Mouse (Mus musculus) forebrain, embryonic 14.5 days (tissue): ENCODE results near the gene Lamc1. TPM values are rescaled to one million over a fixed set of nuclear protein-coding genes. Genes with fewer than 3 reads are reported as not detected.

ENCODE experiments used
- ATAC-seq: fragments of 200-750 bp; cut with Nextera tagmentation; 2 replicates; pipeline ENCODE4 v1.8.0; 2017; ENCODE audit warnings: mild to moderate bottlenecking, moderate library complexity
- DNase-seq: peaks from one replicate; pipeline ENCODE4 v3.0.0-alpha.2; 2015; ENCODE audit warnings: low spot score
- H3K27ac ChIP-seq: fragments of 300-500 bp; sonication (generic); 2 replicates; pipeline ENCODE4 v1.5.1; 2014; ENCODE audit warnings: low read depth, mild to moderate bottlenecking, control low read depth, low read length, moderate library complexity
- H3K27me3 ChIP-seq: fragments of 300-500 bp; sonication (generic); replicated peaks from 2 replicates; pipeline ENCODE4 v1.6.1; 2014; ENCODE audit warnings: low read length, control low read depth, mixed read lengths; ENCODE audit not compliant: control insufficient read depth, insufficient read depth
- H3K36me3 ChIP-seq: fragments of 300-500 bp; sonication (generic); 2 replicates; pipeline ENCODE4 v1.6.1; 2014; ENCODE audit warnings: low read length, control low read depth; ENCODE audit not compliant: control insufficient read depth, insufficient read depth
- H3K4me1 ChIP-seq: fragments of 300-500 bp; sonication (generic); 2 replicates; pipeline ENCODE4 v1.6.1; 2014; ENCODE audit warnings: antibody characterized with exemption, low read length, control low read depth; ENCODE audit not compliant: control insufficient read depth, insufficient read depth
- H3K4me2 ChIP-seq: fragments of 300-500 bp; sonication (generic); 2 replicates; pipeline ENCODE4 v1.6.1; 2014; ENCODE audit warnings: mild to moderate bottlenecking, control low read depth, low read length
- H3K4me3 ChIP-seq: fragments of 300-500 bp; sonication (generic); 2 replicates; pipeline ENCODE4 v1.5.1; 2014; ENCODE audit warnings: low read depth, low read length, control low read depth
- H3K9ac ChIP-seq: fragments of 300-500 bp; sonication (generic); 2 replicates; pipeline ENCODE4 v1.6.1; 2014; ENCODE audit warnings: mild to moderate bottlenecking, low read length, control low read depth, moderate library complexity
- H3K9me3 ChIP-seq: fragments of 300-500 bp; sonication (generic); replicated peaks from 2 replicates; pipeline ENCODE4 v1.6.1; 2016; ENCODE audit warnings: low read length, control low read depth, mixed read lengths; ENCODE audit not compliant: control insufficient read depth
- WGBS: fragments of 180-500 bp; shearing (Covaris S2); extraction: QIAGEN DNeasy Blood & Tissue Kit; methylation state at CpG from one replicate; pipeline ENCODE4 v1.1.7; 2014; 5-methylcytosine and 5-hydroxymethylcytosine counted together
- polyA plus RNA-seq: library from polyadenylated mRNA; unstranded; fragments of >200 nt; fragmentation: Nextera tagmentation; extraction: Ambion mirVana; gene quantifications from 2 replicates; pipeline ENCODE4 v1.2.1, GENCODE M21; 2014

The Lamc1 gene
- polyA plus RNA-seq, 1 experiment from 2014 or later: 17.2 TPM

DNA sequence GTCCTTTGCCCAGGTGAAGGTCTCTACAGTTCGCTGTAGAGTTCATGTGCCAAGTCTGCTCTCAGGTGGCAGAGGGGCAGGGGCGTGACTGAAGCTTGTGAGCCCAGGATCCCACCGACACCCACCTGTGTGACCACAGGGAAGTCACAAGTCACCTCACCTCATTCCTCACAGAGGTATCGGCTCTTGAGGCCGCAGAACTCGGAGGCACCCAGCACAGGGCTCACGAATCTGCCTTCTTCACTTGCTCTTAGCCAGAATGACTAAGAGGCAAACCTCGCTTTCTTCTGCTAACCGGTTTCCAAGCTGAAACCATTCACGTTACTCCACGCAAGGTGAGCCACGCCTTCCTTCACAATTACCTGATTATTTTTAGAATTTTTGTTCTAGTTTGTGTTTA is 11.2 kb downstream of the Lamc1 start:
- Histone ChIP-seq H3K27me3 (no peaks in the 10 kb centered on the region), H3K36me3 (0 out of 2 replicates have a peak, but pooled peaks cover 5% of the 10 kb centered on the region), H3K4me2 (no peak overlapping the region), H3K9me3 (no peaks in the 10 kb centered on the region), H3K4me3 (no peak overlapping the region), H3K4me1 (0 out of 2 replicates have a peak, but pooled peaks cover 2% of the 10 kb centered on the region), H3K9ac (no peak overlapping the region), H3K27ac (no peak overlapping the region)
- DNase-seq (no peak), ATAC-seq (no peak)
- 88% methylated on average over 12 of the region's 12 CpGs for WGBS

GRCm38 (mm10) chr1:153320554-153321147 is 11.9 kb downstream of the Lamc1 start:
- Histone ChIP-seq H3K27ac (no peak overlapping the region), H3K4me3 (no peak overlapping the region), H3K27me3 (no peaks in the 10 kb centered on the region), H3K4me2 (no peak overlapping the region), H3K4me1 (0 out of 2 replicates have a peak, but pooled peaks cover 2% of the 10 kb centered on the region), H3K9ac (no peak overlapping the region), H3K36me3 (0 out of 2 replicates have a peak, but pooled peaks cover 5% of the 10 kb centered on the region), H3K9me3 (no peaks in the 10 kb centered on the region)
- ATAC-seq (no peak), DNase-seq (no peak)
- WGBS: 30% methylated on average over 6 of the region's 6 CpGs

GRCm38 (mm10) chr1:153320121-153320520 is 12.5 kb downstream of the Lamc1 start:
- Histone ChIP-seq H3K27me3 (no peaks in the 10 kb centered on the region), H3K36me3 (0 out of 2 replicates have a peak, but pooled peaks cover 5% of the 10 kb centered on the region), H3K4me1 (0 out of 2 replicates have a peak, but pooled peaks cover 2% of the 10 kb centered on the region), H3K4me3 (no peak overlapping the region), H3K27ac (no peak overlapping the region), H3K9ac (no peak overlapping the region), H3K4me2 (no peak overlapping the region), H3K9me3 (no peaks in the 10 kb centered on the region)
- ATAC-seq (no peak), DNase-seq (no peak)
- 75% methylated on average over 4 of the region's 4 CpGs for WGBS

DNA sequence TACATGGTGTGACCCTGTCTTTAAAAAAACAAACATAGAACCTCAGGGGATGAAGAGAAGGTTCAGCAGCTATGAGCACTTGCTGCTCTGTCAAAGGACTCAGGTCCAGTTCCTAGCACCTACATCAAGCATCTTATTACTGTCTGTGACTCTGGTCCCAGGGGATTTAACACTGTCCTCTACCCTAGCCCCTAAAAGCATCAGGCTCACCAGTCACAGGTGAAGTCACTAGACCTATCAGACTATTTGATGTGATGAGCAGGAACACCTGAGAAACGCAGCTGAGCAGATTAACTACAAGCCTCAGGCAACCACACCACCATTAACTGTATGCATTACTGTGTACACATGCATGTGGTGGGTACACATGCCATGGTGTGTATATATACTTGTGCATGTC is 13.8 kb downstream of the Lamc1 start:
- DNase-seq: no peak
- H3K36me3 ChIP-seq: no peaks in the 10 kb centered on the region
- H3K9me3 ChIP-seq: no peaks in the 10 kb centered on the region
- 0 out of 2 replicates have a peak, but pooled peaks cover 2% of the 10 kb centered on the region for H3K4me1 ChIP-seq
- H3K9ac ChIP-seq: no peak overlapping the region
- ATAC-seq: no peak
- no peak overlapping the region for H3K27ac ChIP-seq
- no peaks in the 10 kb centered on the region for H3K27me3 ChIP-seq
- WGBS: 100% methylated on average over 1 of the region's 1 CpGs
- no peak overlapping the region for H3K4me3 ChIP-seq
- no peak overlapping the region for H3K4me2 ChIP-seq

DNA sequence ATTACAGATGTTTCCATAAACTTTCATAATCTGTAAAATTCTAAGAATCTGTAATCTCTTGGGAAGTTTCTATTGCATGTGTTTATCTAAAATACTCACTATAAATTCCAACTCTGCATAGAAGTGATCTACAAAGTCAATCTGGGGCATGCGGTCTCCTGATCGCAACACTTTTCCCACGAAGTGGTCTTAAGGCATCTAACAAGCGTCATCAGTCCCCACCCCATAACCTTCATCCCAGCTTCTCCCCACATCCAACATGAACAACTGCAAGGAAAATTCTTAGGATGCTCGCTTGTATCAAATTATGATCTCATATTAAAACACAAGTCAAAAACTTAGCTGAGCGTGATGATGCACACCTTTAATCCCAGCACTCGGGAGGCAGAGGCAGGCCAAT is 14.3 kb downstream of the Lamc1 start:
- no peak overlapping the region for H3K9ac ChIP-seq
- DNase-seq: no peak
- H3K4me2 ChIP-seq: no peak overlapping the region
- 0 out of 2 replicates have a peak, but pooled peaks cover 2% of the 10 kb centered on the region for H3K4me1 ChIP-seq
- no peaks in the 10 kb centered on the region for H3K27me3 ChIP-seq
- H3K4me3 ChIP-seq: no peak overlapping the region
- no peak overlapping the region for H3K27ac ChIP-seq
- 98% methylated on average over 7 of the region's 7 CpGs for WGBS
- no peaks in the 10 kb centered on the region for H3K36me3 ChIP-seq
- H3K9me3 ChIP-seq: no peaks in the 10 kb centered on the region
- no peak for ATAC-seq

DNA sequence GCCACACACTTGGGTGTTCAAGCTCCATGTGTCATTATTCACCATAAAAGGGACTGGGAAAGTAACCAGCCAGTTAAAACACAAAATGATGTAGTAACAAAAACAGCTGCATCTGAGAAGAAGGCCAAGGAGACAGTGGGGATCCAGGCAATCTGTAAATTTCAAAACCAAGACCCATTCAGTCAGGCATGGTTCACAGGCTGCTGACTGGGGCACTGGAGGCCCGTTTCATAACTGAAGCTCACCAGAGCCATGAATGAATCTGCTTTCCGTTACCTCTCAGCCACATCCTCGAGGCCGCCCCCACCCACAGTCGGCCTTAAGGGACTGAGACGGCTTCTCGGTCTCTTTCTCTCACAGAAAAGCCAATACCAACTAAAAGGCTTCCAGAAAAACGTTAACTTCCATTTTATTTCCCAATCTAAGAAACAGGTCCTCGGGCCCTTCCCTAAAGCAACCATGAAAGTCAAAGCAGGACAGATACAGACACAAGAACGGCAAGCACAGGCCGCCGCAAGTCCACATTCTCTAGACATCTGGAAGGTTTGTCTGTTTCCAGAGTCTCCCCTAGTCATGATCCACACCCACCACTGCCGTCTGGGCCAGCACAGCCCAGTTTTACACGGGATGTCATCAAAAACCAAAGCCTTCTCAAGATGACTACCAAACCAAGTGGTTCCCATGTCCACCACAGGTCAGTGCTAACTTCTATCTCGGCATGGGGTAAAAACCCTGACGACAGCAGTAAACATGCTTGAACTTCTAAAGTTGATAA is 14.9 kb downstream of the Lamc1 start:
- Histone ChIP-seq H3K4me3 (no peak overlapping the region), H3K27me3 (no peaks in the 10 kb centered on the region), H3K9ac (no peak overlapping the region), H3K27ac (no peak overlapping the region), H3K4me1 (0 out of 2 replicates have a peak, but pooled peaks cover 2% of the 10 kb centered on the region), H3K4me2 (no peak overlapping the region), H3K9me3 (no peaks in the 10 kb centered on the region), H3K36me3 (no peaks in the 10 kb centered on the region)
- DNase-seq (no peak), ATAC-seq (no peak)
- 92% methylated on average over 16 of the region's 16 CpGs for WGBS

DNA sequence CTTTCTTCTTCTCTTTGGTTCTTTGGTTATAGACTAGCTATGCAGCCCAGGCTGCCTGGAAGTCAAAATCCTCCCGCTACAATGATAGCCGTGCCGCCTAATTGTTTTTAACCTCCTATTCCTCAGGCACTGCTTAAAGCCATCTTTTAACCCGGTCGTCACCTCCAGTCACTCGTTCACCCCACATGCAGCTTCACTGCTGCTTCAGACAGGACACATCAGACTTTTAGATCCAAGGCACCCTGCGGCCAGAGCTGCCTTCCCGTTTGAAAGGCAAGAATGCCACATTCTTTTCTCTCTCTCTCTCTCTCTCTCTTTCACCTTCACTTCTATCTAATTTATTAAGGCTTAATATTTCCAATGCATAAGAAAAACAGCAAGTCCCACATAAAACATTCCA is 15.6 kb downstream of the Lamc1 start:
- DNase-seq (no peak), ATAC-seq (no peak)
- Histone ChIP-seq H3K27me3 (no peaks in the 10 kb centered on the region), H3K36me3 (no peaks in the 10 kb centered on the region), H3K27ac (no peak overlapping the region), H3K4me1 (0 out of 2 replicates have a peak, but pooled peaks cover 2% of the 10 kb centered on the region), H3K4me2 (no peak overlapping the region), H3K9ac (no peak overlapping the region), H3K9me3 (no peaks in the 10 kb centered on the region), H3K4me3 (no peak overlapping the region)
- 60% methylated on average over 8 of the region's 8 CpGs for WGBS

GRCm38 (mm10) chr1:153316286-153316685 is 16.3 kb downstream of the Lamc1 start:
- H3K36me3 ChIP-seq: no peaks in the 10 kb centered on the region
- ATAC-seq: no peak

GRCm38 (mm10) chr1:153315121-153315520 is 17.5 kb downstream of the Lamc1 start:
- DNase-seq: no peak
- WGBS: 82% methylated on average over 6 of the region's 6 CpGs
- Histone ChIP-seq H3K27ac (no peak overlapping the region), H3K4me3 (no peak overlapping the region), H3K4me2 (no peak overlapping the region), H3K9me3 (no peaks in the 10 kb centered on the region), H3K9ac (no peak overlapping the region), H3K4me1 (no peaks in the 10 kb centered on the region), H3K27me3 (no peaks in the 10 kb centered on the region), H3K36me3 (no peaks in the 10 kb centered on the region)
- no peak for ATAC-seq

More at GRCm38 (mm10) chr1:153316286-153316685, 16.3 kb downstream of the Lamc1 start:
- no peak for DNase-seq
- Histone ChIP-seq H3K9me3 (no peaks in the 10 kb centered on the region), H3K4me2 (no peak overlapping the region), H3K4me3 (no peak overlapping the region), H3K9ac (no peak overlapping the region), H3K27ac (no peak overlapping the region), H3K4me1 (0 out of 2 replicates have a peak, but pooled peaks cover 2% of the 10 kb centered on the region), H3K27me3 (no peaks in the 10 kb centered on the region)
